Mouse (Mus musculus) kidney, postnatal 36 days (tissue): ENCODE measurements around the gene Gm21312.
"Not testable (repeated sequence)": the region's sequence is repeated elsewhere in the genome, so short reads cannot be mapped to it uniquely, and the experiment has no call there.

Experiments used
- DNase-seq, 2 experiments: peaks; one replicate each; pipeline ENCODE4 v3.0.0; 2021 to 2022; ENCODE audit warnings: mixed read lengths in 2 of 2

Gm21312 gene

GRCm38 (mm10) chr10:104176724-104177123 is at the start of gene Gm21312:
Gene Gm21312, plus strand, starts transcription at chr10:104177024.
- DNase-seq, result not testable (repeated sequence)

GRCm38 (mm10) chr10:104142687-104143086 is 34.1 kb upstream of the Gm21312 start, which contains the start of gene Gm21293:
Gene Gm21293, plus strand, starts transcription at chr10:104142987.
- not testable (repeated sequence) for DNase-seq

GRCm38 (mm10) chr10:104151197-104151596 is 25.6 kb upstream of the Gm21312 start, which contains the start of gene Gm6763:
Gene Gm6763, plus strand, starts transcription at chr10:104151497.
- not testable (repeated sequence) for DNase-seq

GRCm38 (mm10) chr10:104159706-104160105 is 17.1 kb upstream of the Gm21312 start, which contains the start of gene Gm8764:
Gene Gm8764, plus strand, starts transcription at chr10:104160006.
- DNase-seq, result not testable (repeated sequence)

GRCm38 (mm10) chr10:104168215-104168614 is 8.6 kb upstream of the Gm21312 start, which contains the start of gene Gm21304:
Gene Gm21304, plus strand, starts transcription at chr10:104168515.
- not testable (repeated sequence) for DNase-seq

- DNase-seq, result not testable (repeated sequence)
Observed at GRCm38 (mm10) chr10:104185233-104185632, 8.4 kb downstream of the Gm21312 start, which contains the start of gene Gm20765. Gene Gm20765, plus strand, starts transcription at chr10:104185533.

GRCm38 (mm10) chr10:104193742-104194141 is 16.9 kb downstream of the Gm21312 start, which contains the start of gene Gm4340:
Gene Gm4340, plus strand, starts transcription at chr10:104194042.
- DNase-seq, result not testable (repeated sequence)

- DNase-seq, result no peak
Observed at GRCm38 (mm10) chr10:104209655-104210054, 32.8 kb downstream of the Gm21312 start.

- DNase-seq, result no peak
Observed at GRCm38 (mm10) chr10:104210268-104210990, 33.6 kb downstream of the Gm21312 start.

- no peak for DNase-seq
Observed at GRCm38 (mm10) chr10:104214527-104214926, 37.7 kb downstream of the Gm21312 start.

GRCm38 (mm10) chr10:104220303-104221021 is 43.6 kb downstream of the Gm21312 start:
- DNase-seq, result no peak
